Mouse (Mus musculus): ENCODE results near the gene Stx8.

Stx8 gene

GRCm38 (mm10) chr11:68201811-68202459 is 235.9 kb downstream of the Stx8 start:
- DNase-seq = no peak

GRCm38 (mm10) chr11:68202561-68202960 is 236.6 kb downstream of the Stx8 start:
- no peak for DNase-seq

GRCm38 (mm10) chr11:68203658-68204315 is 237.8 kb downstream of the Stx8 start:
- DNase-seq = no peak

- DNase-seq = no peak
Observed at GRCm38 (mm10) chr11:68204407-68204806, 238.4 kb downstream of the Stx8 start.

GRCm38 (mm10) chr11:68205572-68206229 is 239.7 kb downstream of the Stx8 start:
- no peak for DNase-seq

GRCm38 (mm10) chr11:68208023-68208422 is 242.0 kb downstream of the Stx8 start:
- no peak for DNase-seq

- DNase-seq = no peak
Observed at GRCm38 (mm10) chr11:68208582-68208981, 242.6 kb downstream of the Stx8 start.

- no peak for DNase-seq
Observed at GRCm38 (mm10) chr11:68209506-68209905, 243.5 kb downstream of the Stx8 start.

- no peak for DNase-seq
Observed at GRCm38 (mm10) chr11:68210714-68211113, 244.7 kb downstream of the Stx8 start.

GRCm38 (mm10) chr11:68211924-68212578 is 246.1 kb downstream of the Stx8 start:
- DNase-seq = peak; percentile 51

GRCm38 (mm10) chr11:68213896-68214295 is 247.9 kb downstream of the Stx8 start:
- no peak for DNase-seq

GRCm38 (mm10) chr11:68214496-68215205 is 248.7 kb downstream of the Stx8 start:
- DNase-seq = no peak

GRCm38 (mm10) chr11:68215206-68215912 is 249.4 kb downstream of the Stx8 start:
- peak; percentile 25 for DNase-seq

GRCm38 (mm10) chr11:68216041-68216440 is 250.0 kb downstream of the Stx8 start:
- DNase-seq = no peak

GRCm38 (mm10) chr11:68220733-68221132 is 254.7 kb downstream of the Stx8 start:
- no peak for DNase-seq

GRCm38 (mm10) chr11:68222209-68222608 is 256.2 kb downstream of the Stx8 start:
- no peak for DNase-seq

GRCm38 (mm10) chr11:68223143-68223542 is 257.1 kb downstream of the Stx8 start:
- no peak for DNase-seq

- no peak for DNase-seq
Observed at GRCm38 (mm10) chr11:68226654-68227057, 260.7 kb downstream of the Stx8 start.

GRCm38 (mm10) chr11:68227837-68228236 is 261.8 kb downstream of the Stx8 start:
- no peak for DNase-seq

- DNase-seq = no peak
Observed at GRCm38 (mm10) chr11:68228941-68229665, 263.1 kb downstream of the Stx8 start.

- DNase-seq = no peak
Observed at GRCm38 (mm10) chr11:68231558-68231957, 265.6 kb downstream of the Stx8 start.

Measured in right cerebral cortex, postnatal 14 days (tissue).